Mouse (Mus musculus) kidney, embryonic 16.5 days (tissue): ENCODE results near the gene Skap1. TPM values are rescaled to one million over a fixed set of nuclear protein-coding genes. Genes with fewer than 3 reads are reported as not detected.

ENCODE experiments used
- ATAC-seq: fragments of 200-750 bp; cut with Nextera tagmentation; 2 replicates; pipeline ENCODE4 v1.8.0; 2017; ENCODE audit warnings: moderate TSS enrichment; ENCODE audit not compliant: low FRiP score, low TSS enrichment
- H3K27ac ChIP-seq: fragments of 300-500 bp; sonication (generic); 2 replicates; pipeline ENCODE4 v1.5.1; 2014; ENCODE audit warnings: low read length
- H3K27me3 ChIP-seq: fragments of 300-500 bp; sonication (generic); 2 replicates; pipeline ENCODE4 v1.6.1; 2014; ENCODE audit warnings: low read length, control low read depth, mixed read lengths; ENCODE audit not compliant: insufficient read depth
- H3K36me3 ChIP-seq: fragments of 300-500 bp; sonication (generic); 2 replicates; pipeline ENCODE4 v1.6.1; 2014; ENCODE audit warnings: low read length, control low read depth, mixed read lengths; ENCODE audit not compliant: insufficient read depth
- H3K4me1 ChIP-seq: fragments of 300-500 bp; sonication (generic); 2 replicates; pipeline ENCODE4 v1.6.1; 2014; ENCODE audit warnings: low read length, control low read depth, mixed read lengths; ENCODE audit not compliant: insufficient read depth
- H3K4me2 ChIP-seq: fragments of 300-500 bp; sonication (generic); replicated peaks from 2 replicates; pipeline ENCODE4 v1.6.1; 2014; ENCODE audit warnings: low read depth, low read length
- H3K4me3 ChIP-seq: fragments of 300-500 bp; sonication (generic); 2 replicates; pipeline ENCODE4 v1.5.1; 2014; ENCODE audit warnings: mild to moderate bottlenecking, low read length
- H3K9ac ChIP-seq: fragments of 300-500 bp; sonication (generic); replicated peaks from 2 replicates; pipeline ENCODE4 v1.6.1; 2014; ENCODE audit warnings: low read length
- H3K9me3 ChIP-seq: fragments of 300-500 bp; sonication (generic); 2 replicates; pipeline ENCODE4 v1.6.1; 2016; ENCODE audit warnings: low read length, control low read depth
- WGBS: fragments of 180-500 bp; shearing (Covaris S2); extraction: QIAGEN DNeasy Blood & Tissue Kit; methylation state at CpG from one replicate; pipeline ENCODE4 v1.1.7; 2014; 5-methylcytosine and 5-hydroxymethylcytosine counted together
- polyA plus RNA-seq: library from polyadenylated mRNA; unstranded; fragments of >200 nt; fragmentation: Nextera tagmentation; extraction: Ambion mirVana; gene quantifications from 2 replicates; pipeline ENCODE4 v1.2.1, GENCODE M21; 2015

The Skap1 gene
- polyA plus RNA-seq, 1 experiment from 2014 or later: 10.1 TPM

DNA sequence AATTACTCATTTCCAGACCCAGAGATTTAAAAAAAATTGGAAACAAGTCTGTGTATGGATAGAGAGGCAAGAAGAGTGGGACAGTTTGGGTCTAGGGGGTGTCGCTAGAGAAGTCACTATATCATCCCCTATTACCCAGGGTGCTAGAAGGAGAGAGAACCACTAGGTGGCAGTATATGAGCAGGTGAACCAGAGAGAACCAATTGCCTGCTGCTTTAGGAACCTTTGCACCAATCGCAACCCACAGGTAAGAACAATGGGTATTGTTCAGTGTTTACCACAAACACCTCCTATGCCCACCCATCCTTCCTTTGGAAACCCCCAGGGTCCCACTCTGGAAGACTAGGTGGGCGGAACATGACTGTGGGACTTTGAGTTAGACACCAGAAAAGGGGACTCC, 295.6 kb downstream of the Skap1 start:
- Histone ChIP-seq H3K27ac (no peak overlapping the region), H3K27me3 (no peaks in the 10 kb centered on the region), H3K4me2 (no peak overlapping the region), H3K4me3 (no peak overlapping the region), H3K9ac (no peak overlapping the region), H3K9me3 (no peaks in the 10 kb centered on the region), H3K36me3 (no peaks in the 10 kb centered on the region), H3K4me1 (0 out of 2 replicates have a peak, but pooled peaks cover 7% of the 10 kb centered on the region)
- WGBS: 58% methylated on average over 3 of the region's 3 CpGs
- ATAC-seq: peak; percentile 37; the same call in 1 of the 2 replicates

DNA sequence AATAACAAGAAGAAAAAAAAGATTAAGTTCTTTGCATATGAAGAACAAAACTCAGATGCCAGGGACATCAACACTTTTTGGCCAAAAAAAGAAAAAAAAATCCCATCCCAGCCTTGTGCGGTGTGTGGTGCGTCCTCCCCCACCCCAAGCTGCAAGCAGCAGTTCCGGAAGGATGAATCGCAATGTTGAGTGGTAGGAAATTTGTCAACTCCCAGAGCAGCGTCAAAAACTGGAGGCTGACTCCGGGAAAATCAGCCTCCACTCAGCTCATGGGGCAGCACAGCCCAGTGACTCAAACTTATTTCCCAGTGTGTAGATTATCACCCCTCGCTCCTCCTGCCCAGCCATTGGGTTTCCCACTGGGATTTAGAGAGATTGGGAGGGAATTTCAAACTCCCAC, 297.6 kb downstream of the Skap1 start:
- Histone ChIP-seq H3K9me3 (no peaks in the 10 kb centered on the region), H3K9ac (0 out of 2 replicates have a peak overlapping the region, but pooled peaks have one; percentile 18), H3K4me1 (0 out of 2 replicates have a peak, but pooled peaks cover 7% of the 10 kb centered on the region), H3K27ac (no peak overlapping the region), H3K4me3 (no peak overlapping the region), H3K36me3 (no peaks in the 10 kb centered on the region), H3K4me2 (no peak overlapping the region), H3K27me3 (no peaks in the 10 kb centered on the region)
- 43% methylated on average over 7 of the region's 7 CpGs for WGBS
- ATAC-seq: no peak

DNA sequence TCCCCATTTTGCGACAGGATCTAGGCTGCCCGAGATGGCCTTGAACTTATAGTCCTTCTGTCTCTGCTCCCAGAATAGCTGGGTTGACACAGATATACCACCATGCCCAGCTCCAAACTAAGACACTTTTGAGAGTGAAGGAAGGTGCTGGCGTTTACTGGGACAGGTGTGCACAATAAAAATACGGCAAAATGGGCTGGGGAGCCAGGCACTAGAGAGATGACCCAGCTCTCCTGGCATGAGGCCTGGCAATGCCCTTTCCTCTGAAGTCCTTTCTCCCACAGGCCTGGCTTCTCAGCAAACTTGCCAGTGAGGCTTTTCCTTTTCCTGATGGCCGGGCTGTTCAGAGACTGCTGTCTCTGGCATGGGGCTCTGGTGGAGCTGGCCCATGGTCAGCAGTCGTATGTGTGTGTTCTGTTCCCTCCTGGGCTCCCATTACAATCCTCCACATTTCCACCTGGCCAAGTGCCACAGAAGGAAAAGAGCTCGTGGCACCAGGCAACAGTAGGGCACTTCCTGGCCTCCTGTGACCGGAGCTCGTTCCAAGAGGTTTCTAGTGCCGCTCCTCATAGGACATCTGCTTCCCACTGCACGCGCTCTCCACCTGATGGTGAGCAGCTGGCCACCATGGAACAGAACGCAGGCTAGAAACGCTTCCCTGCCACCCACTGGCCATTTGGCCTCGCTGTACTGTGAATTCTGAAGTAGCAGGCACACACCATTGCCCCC, 298.5 kb downstream of the Skap1 start:
- Histone ChIP-seq H3K4me1 (peaks cover 14% of the 10 kb centered on the region; the same call in 1 of the 2 replicates), H3K9me3 (no peaks in the 10 kb centered on the region), H3K9ac (no peak overlapping the region), H3K36me3 (0 out of 2 replicates have a peak, but pooled peaks cover 1% of the 10 kb centered on the region), H3K4me3 (no peak overlapping the region), H3K27ac (no peak overlapping the region), H3K4me2 (no peak overlapping the region), H3K27me3 (no peaks in the 10 kb centered on the region)
- 62% methylated on average over 15 of the region's 15 CpGs for WGBS
- ATAC-seq: no peak

DNA sequence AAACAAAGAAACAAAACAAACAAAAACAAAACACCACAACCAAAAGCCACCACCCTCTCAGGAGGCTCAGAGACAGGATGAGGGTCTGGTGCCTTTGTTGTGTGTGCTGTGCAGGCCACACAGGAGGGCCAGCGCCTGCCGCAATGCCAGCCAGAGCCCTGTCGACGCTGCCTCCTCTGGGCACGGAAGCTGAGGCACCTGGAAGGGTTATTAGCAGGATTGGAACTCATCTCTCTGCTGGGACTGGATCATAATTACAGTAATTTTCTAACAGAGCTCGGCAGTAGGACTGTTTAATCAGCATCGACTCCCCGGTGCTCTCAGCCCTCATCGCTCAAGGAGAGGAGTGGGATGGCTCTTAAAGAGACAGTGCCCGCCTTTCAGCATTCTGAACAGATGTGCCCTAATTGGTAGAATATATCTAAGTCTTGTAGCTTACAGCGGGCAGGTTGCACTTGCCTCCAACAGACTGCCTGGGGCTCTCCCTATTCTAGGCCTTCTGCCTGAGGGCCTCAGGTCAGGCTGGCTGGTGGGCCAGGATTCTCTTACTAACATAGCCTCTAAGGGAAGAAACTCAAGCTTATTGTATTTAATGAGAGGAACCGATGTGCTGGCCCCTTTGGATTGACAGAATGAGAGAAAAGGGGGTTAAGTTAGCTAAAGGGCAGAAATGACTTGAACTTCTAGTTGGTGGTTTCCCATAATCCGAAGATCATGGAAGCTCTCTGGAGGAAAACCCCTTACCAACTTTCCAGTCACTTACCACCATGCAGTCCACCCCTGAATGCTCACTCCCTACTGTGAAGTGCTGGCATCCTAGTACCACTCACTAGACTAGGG, 300.3 kb downstream of the Skap1 start:
- Histone ChIP-seq H3K9ac (no peak overlapping the region), H3K4me1 (peaks cover 15% of the 10 kb centered on the region; the same call in 1 of the 2 replicates), H3K36me3 (peaks cover 9% of the 10 kb centered on the region; the same call in 1 of the 2 replicates), H3K9me3 (no peaks in the 10 kb centered on the region), H3K27ac (peak overlapping the region; percentile 67), H3K4me2 (no peak overlapping the region), H3K27me3 (no peaks in the 10 kb centered on the region), H3K4me3 (no peak overlapping the region)
- ATAC-seq: no peak
- WGBS: 54% methylated on average over 13 of the region's 13 CpGs

DNA sequence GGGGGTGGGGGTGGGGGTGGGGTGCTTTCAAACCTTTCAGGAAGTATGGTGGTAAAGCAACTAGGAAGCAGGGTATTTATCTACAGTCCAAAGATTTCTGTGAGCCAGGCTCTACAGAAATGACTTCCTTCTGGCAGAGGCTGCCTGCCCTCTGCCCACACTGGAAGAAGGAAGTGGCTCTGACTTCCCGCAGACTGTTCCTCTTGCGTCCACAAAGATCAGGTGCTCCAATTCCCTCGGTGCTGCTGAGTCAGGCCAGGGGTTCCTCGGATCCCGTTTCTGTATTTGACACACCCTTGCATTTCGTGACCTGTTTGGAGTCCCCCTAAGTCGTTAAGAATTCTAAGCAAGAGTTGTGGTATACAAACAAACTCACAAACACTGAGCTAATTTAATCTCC, 301.3 kb downstream of the Skap1 start:
- peak overlapping the region; percentile 67 for H3K27ac ChIP-seq
- no peaks in the 10 kb centered on the region for H3K27me3 ChIP-seq
- no peak overlapping the region for H3K4me3 ChIP-seq
- H3K9me3 ChIP-seq: no peaks in the 10 kb centered on the region
- H3K4me2 ChIP-seq: no peak overlapping the region
- H3K36me3 ChIP-seq: peaks cover 18% of the 10 kb centered on the region; the same call in 1 of the 2 replicates
- 61% methylated on average over 7 of the region's 7 CpGs for WGBS
- no peak for ATAC-seq
- no peak overlapping the region for H3K9ac ChIP-seq
- peaks cover 15% of the 10 kb centered on the region; the same call in 1 of the 2 replicates for H3K4me1 ChIP-seq

DNA sequence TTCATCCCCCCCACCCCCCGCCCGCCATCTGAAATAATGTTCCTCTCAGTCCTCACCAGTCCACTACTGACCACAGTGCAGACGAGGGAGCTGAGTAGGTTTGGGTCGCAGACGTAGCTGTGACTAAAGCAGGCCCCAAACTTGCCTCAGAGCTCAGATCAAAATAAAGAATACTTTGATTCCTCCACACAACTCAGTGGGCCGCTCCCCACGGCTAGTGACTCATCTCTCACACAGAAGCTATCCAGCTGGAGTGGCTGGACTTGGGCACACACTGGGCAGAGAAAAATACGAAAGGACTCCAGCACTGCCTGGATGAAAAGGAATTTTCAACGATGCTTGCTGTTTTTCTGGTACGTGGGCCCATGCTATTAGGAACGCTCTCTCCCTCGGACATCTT, 302.2 kb downstream of the Skap1 start:
- Histone ChIP-seq H3K4me1 (peaks cover 11% of the 10 kb centered on the region; the same call in 1 of the 2 replicates), H3K4me3 (no peak overlapping the region), H3K36me3 (peaks cover 27% of the 10 kb centered on the region), H3K4me2 (no peak overlapping the region), H3K9ac (no peak overlapping the region), H3K27me3 (no peaks in the 10 kb centered on the region), H3K9me3 (no peaks in the 10 kb centered on the region), H3K27ac (peak overlapping the region; percentile 2; the same call in 1 of the 2 replicates)
- ATAC-seq: no peak
- WGBS: 75% methylated on average over 12 of the region's 12 CpGs

DNA sequence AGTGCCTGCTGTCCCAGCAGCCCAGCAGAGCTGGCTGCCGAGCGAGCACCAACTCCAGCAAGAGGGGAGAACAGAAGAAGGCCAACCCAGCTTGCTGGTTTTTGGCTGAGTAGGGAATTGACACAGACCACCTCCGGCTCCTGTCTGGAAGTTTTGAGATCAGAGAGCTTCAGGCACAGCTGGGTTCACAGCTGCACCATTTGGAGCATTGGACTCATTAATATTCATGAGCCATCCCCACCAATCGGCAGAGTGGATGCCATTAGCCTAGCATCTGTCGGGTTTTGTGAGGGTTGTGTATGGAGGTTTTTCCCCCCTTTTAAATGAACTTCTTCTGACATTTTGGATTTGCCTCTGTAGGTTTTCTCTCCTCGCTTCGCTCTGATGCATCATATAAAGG, 302.7 kb downstream of the Skap1 start:
- ATAC-seq: no peak
- Histone ChIP-seq H3K36me3 (peaks cover 32% of the 10 kb centered on the region), H3K4me2 (no peak overlapping the region), H3K9ac (no peak overlapping the region), H3K4me1 (peaks cover 8% of the 10 kb centered on the region; the same call in 1 of the 2 replicates), H3K4me3 (no peak overlapping the region), H3K9me3 (no peaks in the 10 kb centered on the region), H3K27ac (0 out of 2 replicates have a peak overlapping the region, but pooled peaks have one; percentile 2), H3K27me3 (no peaks in the 10 kb centered on the region)
- whole genome bisulfite sequencing: 47% methylated on average over 7 of the region's 7 CpGs

DNA sequence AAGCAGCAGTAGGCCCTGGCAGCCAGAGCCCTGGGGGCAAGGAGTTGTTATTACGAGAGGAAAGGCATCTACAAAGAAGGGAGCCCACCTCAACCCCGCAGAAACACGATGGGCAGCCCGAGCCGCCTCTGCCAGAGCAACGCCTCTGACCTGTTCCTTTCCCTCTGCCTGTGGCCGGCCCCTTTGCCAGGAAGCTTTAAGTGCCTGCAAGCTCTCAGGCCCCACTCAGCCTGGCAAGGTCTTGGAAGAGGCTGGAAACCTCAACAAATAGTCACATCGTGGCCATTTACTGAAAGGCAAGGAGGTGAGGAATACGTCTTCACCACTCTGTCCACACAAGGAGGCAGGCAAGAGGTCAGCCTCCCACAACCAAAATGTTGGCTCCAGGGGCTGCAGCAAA, 303.8 kb downstream of the Skap1 start:
- ATAC-seq: no peak
- peaks cover 8% of the 10 kb centered on the region; the same call in 1 of the 2 replicates for H3K4me1 ChIP-seq
- peak overlapping the region; percentile 27; the same call in 1 of the 2 replicates for H3K9ac ChIP-seq
- 56% methylated on average over 9 of the region's 9 CpGs for WGBS
- H3K27me3 ChIP-seq: no peaks in the 10 kb centered on the region
- peaks cover 40% of the 10 kb centered on the region for H3K36me3 ChIP-seq
- 0 out of 2 replicates have a peak overlapping the region, but pooled peaks have one; percentile 2 for H3K27ac ChIP-seq
- H3K9me3 ChIP-seq: no peaks in the 10 kb centered on the region
- no peak overlapping the region for H3K4me2 ChIP-seq
- H3K4me3 ChIP-seq: no peak overlapping the region

DNA sequence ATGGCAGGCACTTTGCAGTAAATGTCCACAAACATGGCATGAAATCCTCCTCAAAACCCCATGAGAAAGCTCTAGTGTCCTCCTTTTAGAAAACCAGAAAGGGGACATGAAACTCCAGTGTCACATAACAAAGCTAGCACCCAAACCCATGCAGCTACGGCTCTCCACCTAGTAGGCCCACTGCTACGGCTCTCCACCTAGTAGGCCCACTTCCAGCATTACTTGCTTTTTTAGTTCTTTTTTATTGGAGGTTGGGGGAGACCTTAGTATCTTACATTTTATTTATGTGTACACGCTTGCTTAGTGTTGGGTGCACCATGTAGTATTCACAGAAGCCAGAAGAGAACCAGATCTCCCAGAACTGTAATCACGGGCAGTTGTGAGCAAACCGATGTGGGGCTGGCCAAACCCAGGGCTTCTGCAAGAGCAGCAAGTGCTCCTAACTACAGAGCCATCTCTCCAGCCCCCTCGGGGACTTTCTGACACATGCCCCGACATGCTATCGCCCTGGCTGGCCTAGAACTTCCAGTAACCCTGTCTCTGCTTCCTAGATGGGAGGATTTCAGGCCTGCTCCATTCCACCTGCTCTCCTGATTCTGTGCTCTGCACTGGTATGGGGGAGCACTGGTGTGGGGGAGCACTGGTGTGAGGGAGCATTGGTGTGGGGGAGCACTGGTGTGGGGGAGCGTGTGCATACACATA, 307.0 kb downstream of the Skap1 start:
- Histone ChIP-seq H3K4me1 (peaks cover 15% of the 10 kb centered on the region), H3K4me2 (no peak overlapping the region), H3K4me3 (no peak overlapping the region), H3K27me3 (no peaks in the 10 kb centered on the region), H3K9me3 (no peaks in the 10 kb centered on the region), H3K9ac (no peak overlapping the region), H3K27ac (no peak overlapping the region), H3K36me3 (peaks cover 40% of the 10 kb centered on the region)
- ATAC-seq: no peak
- 95% methylated on average over 9 of the region's 9 CpGs for WGBS
